Mouse (Mus musculus) cerebellum, postnatal 25 days (tissue): ENCODE measurements around the gene Sept5.

Experiments used
- DNase-seq, 2 experiments: peaks; one replicate each; pipeline ENCODE4 v3.0.0; 2021; ENCODE audit warnings: mixed read lengths in 2 of 2

The Sept5 gene

DNA sequence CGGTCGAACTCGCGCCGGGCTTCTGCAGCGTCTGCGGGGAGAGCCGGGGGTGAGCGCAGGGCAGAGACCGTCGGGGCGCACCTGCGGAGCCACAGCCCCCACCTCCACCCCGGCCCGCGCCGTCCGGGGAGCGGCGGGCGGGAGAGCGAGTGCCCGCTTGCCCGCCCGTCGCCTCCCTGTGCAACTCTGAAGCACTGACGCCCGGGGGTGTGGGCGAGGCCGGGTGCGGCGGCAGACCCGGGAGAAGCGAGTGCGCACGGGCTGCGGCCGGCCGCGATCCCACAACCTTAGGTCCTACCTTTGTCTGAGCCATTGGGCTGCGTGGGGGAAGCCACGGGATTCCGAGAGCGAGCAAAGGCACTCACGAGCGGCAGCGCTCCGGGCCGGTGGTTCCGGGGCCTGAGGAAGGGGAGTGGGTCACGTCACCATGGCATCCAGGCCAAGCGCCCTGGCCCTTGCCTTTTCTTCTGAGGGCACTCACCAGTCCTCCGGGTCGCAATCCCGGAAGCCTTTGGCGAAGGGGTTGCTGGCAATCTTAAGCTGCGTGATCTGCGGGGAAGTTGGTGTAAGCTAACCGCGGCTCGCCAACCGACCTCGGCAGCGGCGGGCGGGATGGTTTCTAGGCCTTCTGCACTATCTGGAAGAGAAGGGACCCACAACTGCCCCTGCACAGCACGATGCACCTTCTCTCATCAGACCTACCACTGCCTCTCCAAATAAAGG is 47.2 kb downstream of the Sept5 start:
- DNase-seq, result no peak

DNA sequence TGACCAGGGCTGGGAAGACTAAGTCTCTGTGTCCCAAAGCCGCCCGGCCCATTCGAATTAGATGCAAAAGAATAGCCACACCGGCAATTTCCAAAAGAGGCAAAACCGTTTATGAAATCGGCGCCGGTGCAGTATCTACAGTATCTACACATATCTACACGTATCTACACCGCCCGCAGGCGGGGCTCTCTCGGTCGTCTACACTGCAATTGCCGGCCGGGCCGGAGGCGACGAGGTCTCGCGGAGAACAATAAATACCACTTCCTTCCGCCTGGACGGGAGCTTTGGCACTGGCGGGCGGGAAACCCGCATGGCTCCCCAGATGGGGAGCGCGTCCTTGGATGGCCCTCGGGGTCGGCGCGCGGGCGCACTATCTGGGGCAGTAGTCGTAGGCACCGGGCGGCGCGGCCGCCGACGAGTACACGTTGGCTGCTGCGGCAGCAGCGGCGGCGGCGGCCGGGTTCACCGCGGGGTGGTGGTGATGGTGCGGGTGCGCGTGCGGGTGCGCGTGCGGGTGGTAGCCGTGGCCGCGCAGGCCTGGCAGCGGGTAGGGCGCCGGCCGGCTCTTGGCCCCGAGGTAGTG is 48.0 kb downstream of the Sept5 start:
- peak in 1 of 2 experiments; percentile 19 for DNase-seq

DNA sequence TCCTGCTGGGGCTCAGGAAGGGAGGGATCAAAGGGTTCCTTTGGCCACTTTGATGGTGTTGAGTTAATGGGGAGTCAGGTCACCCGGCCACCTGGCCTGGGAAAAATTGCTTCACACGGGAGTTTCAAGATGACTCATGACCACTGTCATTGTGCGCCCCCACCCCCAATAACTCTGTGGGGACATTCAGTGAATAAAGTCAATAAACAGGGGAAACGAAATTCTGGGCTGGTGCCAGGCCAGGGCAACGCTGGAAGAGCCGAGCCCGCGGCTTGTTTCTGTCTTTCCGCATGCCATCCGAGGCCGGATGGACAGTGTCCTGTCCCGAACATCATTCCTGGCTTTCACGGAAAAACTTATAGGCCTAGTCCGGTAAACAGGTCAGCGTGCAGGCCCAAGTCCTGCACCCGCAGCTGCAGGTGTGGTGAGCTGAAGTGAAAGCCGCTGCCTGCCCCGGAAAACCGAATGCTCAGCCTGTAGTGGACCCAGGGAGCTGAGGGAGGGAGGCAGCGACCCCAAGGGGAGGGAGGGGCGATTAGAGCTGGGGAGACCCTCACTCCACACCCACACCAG is 48.6 kb downstream of the Sept5 start:
- DNase-seq, result no peak

GRCm38 (mm10) chr16:18580389-18580788 is 49.4 kb downstream of the Sept5 start:
- no peak for DNase-seq

DNA sequence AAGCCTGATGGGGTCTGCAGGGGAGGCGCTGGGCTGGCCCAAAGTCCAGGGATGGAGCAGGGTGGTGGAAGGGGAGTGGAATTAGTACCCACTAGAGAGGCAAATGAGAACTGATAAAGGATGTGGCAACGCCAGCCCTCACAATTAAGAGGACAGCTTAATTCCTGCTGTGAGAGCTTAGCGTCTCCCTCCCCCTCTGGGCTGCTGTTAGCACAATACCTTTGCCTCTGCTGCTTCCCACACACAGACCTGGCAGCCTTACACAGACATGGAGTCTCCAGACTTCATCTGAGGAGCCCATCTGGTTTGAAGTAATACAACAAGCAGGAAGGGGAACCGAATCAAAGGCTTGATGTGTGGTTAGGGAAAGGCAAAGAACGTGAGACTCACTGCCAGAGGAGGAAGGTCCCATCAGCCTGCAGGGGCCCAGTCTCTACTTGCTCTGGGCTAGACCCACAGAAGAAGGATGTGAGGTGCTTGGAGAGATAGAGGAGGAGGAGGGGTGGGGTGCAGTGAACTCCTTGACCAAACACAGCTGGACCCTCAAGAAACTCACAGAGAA is 52.1 kb downstream of the Sept5 start:
- no peak for DNase-seq

- DNase-seq, result no peak
Measured at GRCm38 (mm10) chr16:18577071-18577470, 52.7 kb downstream of the Sept5 start.

- DNase-seq, result peak in 1 of 2 experiments; percentile 13
Measured at GRCm38 (mm10) chr16:18574196-18574595, 55.6 kb downstream of the Sept5 start.
